Mouse (Mus musculus): ENCODE measurements around the gene Csn1s1. TPM values are rescaled to one million over a fixed set of nuclear protein-coding genes. Genes with fewer than 3 reads are reported as not detected.

The Csn1s1 gene
- not detected in 2 replicates for polyA plus RNA-seq (2014; fragmentation: Nextera tagmentation; extraction: Ambion mirVana)

DNA sequence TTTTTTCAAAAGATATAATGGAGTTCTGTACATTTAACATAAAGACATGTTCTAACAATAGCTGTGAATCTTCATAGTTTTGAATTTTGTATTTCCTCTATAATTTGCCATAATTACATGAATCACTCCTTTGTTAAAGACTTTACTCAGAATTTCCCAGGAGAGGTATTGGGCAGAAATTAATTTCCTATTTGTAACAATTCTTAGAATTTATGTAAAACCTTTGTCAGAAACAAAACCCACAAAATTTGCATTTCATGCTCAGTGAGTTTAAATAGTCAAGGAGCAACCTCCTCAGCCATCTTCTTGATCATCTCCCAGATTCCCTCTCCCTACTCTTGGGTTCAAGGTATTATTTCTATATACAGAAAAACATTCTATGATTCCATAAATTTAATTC lies at the start of gene Csn1s1:
Gene Csn1s1, plus strand, starts transcription at position 301 of the 400 bp plus-strand sequence.
- no peak for ATAC-seq (replicated peaks; ENCODE audit: low FRiP score, low TSS enrichment, low read depth)

DNA sequence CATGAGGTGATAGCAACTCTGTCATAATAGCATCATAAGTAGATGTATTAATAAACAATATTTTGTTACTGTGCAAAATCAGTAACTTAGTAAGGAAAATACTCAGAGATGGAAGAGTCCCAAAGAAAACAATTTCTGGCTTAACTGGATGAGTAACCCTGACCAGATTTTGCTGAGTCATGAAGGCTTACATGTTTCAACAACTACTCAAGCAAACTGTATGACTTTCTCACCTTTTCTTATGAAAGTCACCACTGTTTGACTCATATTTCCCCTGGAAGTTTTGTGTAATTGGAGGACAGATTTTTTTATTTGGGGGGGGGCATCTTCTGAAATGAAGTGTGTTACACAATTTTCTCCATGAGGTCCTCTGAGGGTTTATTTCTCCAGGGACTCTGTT lies 43.3 kb upstream of the Csn1s1 start:
- Histone ChIP-seq H3K27me3 (replicated peaks; ENCODE audit: control insufficient read depth, insufficient read depth, low read length) (no peaks in the 10 kb centered on the region), H3K4me3 (ENCODE audit: low read depth, low read length) (no peak overlapping the region), H3K9ac (ENCODE audit: low read length) (no peak overlapping the region), H3K4me2 (ENCODE audit: low read length) (no peak overlapping the region), H3K27ac (ENCODE audit: low read depth) (no peak overlapping the region), H3K9me3 (ENCODE audit: control insufficient read depth, low read length) (no peaks in the 10 kb centered on the region), H3K36me3 (ENCODE audit: control insufficient read depth, insufficient read depth, low read length) (no peaks in the 10 kb centered on the region), H3K4me1 (replicated peaks; ENCODE audit: control insufficient read depth, insufficient read depth, low read length) (no peaks in the 10 kb centered on the region)
- DNase-seq (ENCODE audit: low spot score): no peak
- ATAC-seq (replicated peaks; ENCODE audit: low FRiP score, low TSS enrichment, low read depth): no peak

More for the DNA sequence above, at the start of gene Csn1s1:
- Histone ChIP-seq H3K4me1 (replicated peaks; ENCODE audit: control insufficient read depth, insufficient read depth, low read length) (no peaks in the 10 kb centered on the region), H3K4me3 (ENCODE audit: low read depth, low read length) (no peak within 1 kb of the TSS), H3K27me3 (replicated peaks; ENCODE audit: control insufficient read depth, insufficient read depth, low read length) (no peaks in the 10 kb centered on the region), H3K4me2 (ENCODE audit: low read length) (no peak within 1 kb of the TSS), H3K9me3 (ENCODE audit: control insufficient read depth, low read length) (no peaks in the 10 kb centered on the region), H3K9ac (ENCODE audit: low read length) (no peak within 1 kb of the TSS), H3K27ac (ENCODE audit: low read depth) (no peak within 1 kb of the TSS), H3K36me3 (ENCODE audit: control insufficient read depth, insufficient read depth, low read length) (no peaks in the 10 kb centered on the region)
- DNase-seq (ENCODE audit: low spot score): no peak

DNA sequence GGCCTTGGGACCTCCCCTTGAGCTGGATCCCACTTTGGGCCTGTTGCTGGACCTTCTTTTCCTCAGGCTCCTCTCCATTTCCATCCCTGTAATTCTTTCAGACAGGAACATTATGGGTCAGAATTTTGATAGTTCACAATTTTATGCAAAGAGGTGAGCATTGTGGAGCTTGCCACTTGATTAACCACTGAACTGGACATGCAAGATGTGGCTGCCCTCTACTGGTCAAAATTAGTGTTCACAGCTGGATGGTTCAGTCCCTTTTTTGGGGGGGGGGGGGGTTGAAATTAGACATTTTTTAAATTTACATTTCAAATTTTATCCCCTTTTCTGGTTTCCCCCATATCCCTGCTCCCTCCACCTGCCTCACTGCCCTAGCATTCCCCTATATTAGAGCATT lies 23.2 kb upstream of the Csn1s1 start:
- no peak overlapping the region for H3K9ac ChIP-seq (ENCODE audit: low read length)
- no peak overlapping the region for H3K4me3 ChIP-seq (ENCODE audit: low read depth, low read length)
- H3K4me1 ChIP-seq (replicated peaks; ENCODE audit: control insufficient read depth, insufficient read depth, low read length): no peaks in the 10 kb centered on the region
- DNase-seq (ENCODE audit: low spot score) (no peak), ATAC-seq (replicated peaks; ENCODE audit: low FRiP score, low TSS enrichment, low read depth) (no peak)
- H3K9me3 ChIP-seq (ENCODE audit: control insufficient read depth, low read length): no peaks in the 10 kb centered on the region
- H3K27me3 ChIP-seq (replicated peaks; ENCODE audit: control insufficient read depth, insufficient read depth, low read length): no peaks in the 10 kb centered on the region
- no peak overlapping the region for H3K4me2 ChIP-seq (ENCODE audit: low read length)
- H3K36me3 ChIP-seq (ENCODE audit: control insufficient read depth, insufficient read depth, low read length): no peaks in the 10 kb centered on the region
- no peak overlapping the region for H3K27ac ChIP-seq (ENCODE audit: low read depth)

DNA sequence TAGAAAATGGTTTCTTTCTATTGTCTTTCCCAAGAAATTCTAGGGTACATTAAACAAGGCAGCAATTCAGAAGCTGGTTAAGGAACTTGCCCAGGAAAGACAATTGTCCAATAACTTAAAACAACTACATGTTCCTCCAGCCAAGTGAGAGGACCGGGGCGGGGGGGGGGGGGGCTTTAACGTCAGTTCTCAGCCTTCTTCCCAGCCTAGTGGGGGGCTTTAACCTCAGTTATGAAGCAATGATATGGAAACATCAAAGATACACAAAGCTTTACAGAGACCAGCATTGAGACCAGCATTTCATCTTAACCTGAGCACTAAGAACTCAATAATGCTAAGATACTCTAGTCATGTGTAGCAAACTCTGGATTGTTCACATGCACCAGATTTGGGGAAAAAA lies 33.5 kb downstream of the Csn1s1 start, which contains the start of gene Csn2:
Gene Csn2, minus strand, starts transcription at position 101 of the 400 bp plus-strand sequence.
- no peaks in the 10 kb centered on the region for H3K36me3 ChIP-seq (ENCODE audit: control insufficient read depth, insufficient read depth, low read length)
- ATAC-seq (replicated peaks; ENCODE audit: low FRiP score, low TSS enrichment, low read depth): no peak
- WGBS: 66% methylated on average over 3 of the region's 3 CpGs

DNA sequence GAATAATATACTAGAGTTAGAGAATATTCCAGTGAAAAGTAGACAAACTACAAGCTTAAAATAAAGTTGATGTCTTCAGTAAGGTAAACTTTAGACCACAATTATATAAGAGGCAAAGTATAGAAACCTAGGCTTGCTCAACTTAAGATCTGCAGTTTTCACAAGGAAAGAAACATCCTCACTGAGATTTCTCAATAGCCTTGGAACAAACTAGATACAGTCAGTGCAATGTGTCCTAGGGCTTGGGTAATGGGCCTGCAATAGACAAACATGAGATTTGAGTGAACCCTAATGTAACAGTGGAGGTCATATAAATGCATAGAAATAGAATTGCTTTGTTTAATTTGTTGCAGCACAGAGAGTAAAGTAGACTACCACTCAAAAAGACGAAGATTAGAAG lies 39.9 kb downstream of the Csn1s1 start:
- no peak overlapping the region for H3K4me2 ChIP-seq (ENCODE audit: low read length)
- no peaks in the 10 kb centered on the region for H3K4me1 ChIP-seq (replicated peaks; ENCODE audit: control insufficient read depth, insufficient read depth, low read length)
- ATAC-seq (replicated peaks; ENCODE audit: low FRiP score, low TSS enrichment, low read depth) (no peak), DNase-seq (ENCODE audit: low spot score) (no peak)
- no peaks in the 10 kb centered on the region for H3K27me3 ChIP-seq (replicated peaks; ENCODE audit: control insufficient read depth, insufficient read depth, low read length)
- H3K9me3 ChIP-seq (ENCODE audit: control insufficient read depth, low read length): no peaks in the 10 kb centered on the region
- WGBS: 54% methylated on average over 1 of the region's 1 CpGs
- H3K4me3 ChIP-seq (ENCODE audit: low read depth, low read length): no peak overlapping the region
- no peak overlapping the region for H3K9ac ChIP-seq (ENCODE audit: low read length)
- no peaks in the 10 kb centered on the region for H3K36me3 ChIP-seq (ENCODE audit: control insufficient read depth, insufficient read depth, low read length)
- H3K27ac ChIP-seq (ENCODE audit: low read depth): no peak overlapping the region

More for the DNA sequence above, 33.5 kb downstream of the Csn1s1 start, which contains the start of gene Csn2:
- no peak for DNase-seq (ENCODE audit: low spot score)
- Histone ChIP-seq H3K4me3 (ENCODE audit: low read depth, low read length) (no peak within 1 kb of the TSS), H3K9me3 (ENCODE audit: control insufficient read depth, low read length) (no peaks in the 10 kb centered on the region), H3K9ac (ENCODE audit: low read length) (no peak within 1 kb of the TSS), H3K4me2 (ENCODE audit: low read length) (no peak within 1 kb of the TSS), H3K4me1 (replicated peaks; ENCODE audit: control insufficient read depth, insufficient read depth, low read length) (no peaks in the 10 kb centered on the region), H3K27ac (ENCODE audit: low read depth) (no peak within 1 kb of the TSS), H3K27me3 (replicated peaks; ENCODE audit: control insufficient read depth, insufficient read depth, low read length) (no peaks in the 10 kb centered on the region)

Other genes starting within 250 kb of the Csn1s1 start
- gene Ugt2b38, start 242.0 kb upstream of the Csn1s1 start, polyA plus RNA-seq (2014; fragmentation: Nextera tagmentation; extraction: Ambion mirVana): not detected in 2 replicates
- gene Ugt2a2, start 183.9 kb upstream of the Csn1s1 start, polyA plus RNA-seq (2014; fragmentation: Nextera tagmentation; extraction: Ambion mirVana): not detected in 2 replicates
- not detected in 2 replicates for gene Gm43638, start 179.4 kb upstream of the Csn1s1 start, polyA plus RNA-seq (2014; fragmentation: Nextera tagmentation; extraction: Ambion mirVana)
- not detected in 2 replicates for gene Ugt2a1, start 175.3 kb upstream of the Csn1s1 start, polyA plus RNA-seq (2014; fragmentation: Nextera tagmentation; extraction: Ambion mirVana)
- gene Sult1b1, start 128.0 kb upstream of the Csn1s1 start, polyA plus RNA-seq (2014; fragmentation: Nextera tagmentation; extraction: Ambion mirVana): 1.6 and 4.5 TPM in 2 replicates
- 17.2 and 20.1 TPM in 2 replicates for gene Sult1d1, start 97.2 kb upstream of the Csn1s1 start, polyA plus RNA-seq (2014; fragmentation: Nextera tagmentation; extraction: Ambion mirVana)
- not detected in 2 replicates for gene Sult1e1, start 74.6 kb upstream of the Csn1s1 start, polyA plus RNA-seq (2014; fragmentation: Nextera tagmentation; extraction: Ambion mirVana)
- not detected in 2 replicates for gene Csn2, start 33.4 kb downstream of the Csn1s1 start, polyA plus RNA-seq (2014; fragmentation: Nextera tagmentation; extraction: Ambion mirVana)
- not detected in 2 replicates for gene Csn1s2a, start 108.4 kb downstream of the Csn1s1 start, polyA plus RNA-seq (2014; fragmentation: Nextera tagmentation; extraction: Ambion mirVana)
- gene Csn1s2b, start 141.9 kb downstream of the Csn1s1 start, polyA plus RNA-seq (2014; fragmentation: Nextera tagmentation; extraction: Ambion mirVana): not detected in 2 replicates
- gene Prr27, start 159.5 kb downstream of the Csn1s1 start, polyA plus RNA-seq (2014; fragmentation: Nextera tagmentation; extraction: Ambion mirVana): not detected in 2 replicates
- not detected in 2 replicates for gene Odam, start 218.8 kb downstream of the Csn1s1 start, polyA plus RNA-seq (2014; fragmentation: Nextera tagmentation; extraction: Ambion mirVana)

Measured in intestine, embryonic 14.5 days (tissue).